Mouse (Mus musculus) bone marrow macrophage, adult 2 months (primary cell): Measurements from ENCODE around the gene Raver1.

Experiments used
- CTCF ChIP-seq: IDR thresholded peaks from 2 replicates; pipeline ENCODE4 v1.5.1; 2012; ENCODE audit warnings: low read depth, mild to moderate bottlenecking, low read length, moderate library complexity
- POLR2A ChIP-seq: IDR thresholded peaks from 2 replicates; pipeline ENCODE4 v1.6.1; 2012; ENCODE audit warnings: mild to moderate bottlenecking, low read depth, low read length, borderline replicate concordance

- no peak for TF ChIP-seq POLR2A
- TF ChIP-seq CTCF, result no peak
Observed at GRCm38 (mm10) chr9:21124837-21125236, 33.0 kb upstream of the Raver1 start.
